Mouse (Mus musculus): ENCODE measurements around the gene Ttc38. TPM values are rescaled to one million over a fixed set of nuclear protein-coding genes. Genes with fewer than 3 reads are reported as not detected.
A peak's percentile ranks its signal among the peaks of the same experiment; 100 is the strongest.

Ttc38 gene
- total and polyA plus RNA-seq, 2 experiments from 2014 or later: 3.3 to 5.1 TPM

GRCm38 (mm10) chr15:85808434-85808833 lies 23.7 kb upstream of the Ttc38 start:
- H3K36me3 ChIP-seq (ENCODE audit: insufficient read depth): no peaks in the 10 kb centered on the region
- H3K4me1 ChIP-seq (ENCODE audit: insufficient read depth): peaks cover 7% of the 10 kb centered on the region; the same call in 1 of the 2 replicates
- WGBS: 32% methylated on average over 8 of the region's 8 CpGs
- TF ChIP-seq CTCF (IDR thresholded peaks at IDR 0.05; ENCODE audit: low read depth): no peak
- H3K4me3 ChIP-seq (ENCODE audit: low read depth, low read length): no peak overlapping the region
- DNase-seq: no peak
- H3K9me3 ChIP-seq (ENCODE audit: low read length): no peaks in the 10 kb centered on the region
- no peak overlapping the region for H3K9ac ChIP-seq
- ATAC-seq: no peak
- H3K4me2 ChIP-seq (ENCODE audit: low read depth): no peak overlapping the region
- H3K27ac ChIP-seq (ENCODE audit: low read depth, low read length): no peak overlapping the region
- H3K27me3 ChIP-seq (ENCODE audit: insufficient read depth, low read length): no peaks in the 10 kb centered on the region

- no peak for TF ChIP-seq CTCF (IDR thresholded peaks at IDR 0.05; ENCODE audit: low read depth)
- no peaks in the 10 kb centered on the region for H3K9me3 ChIP-seq (ENCODE audit: low read length)
- WGBS: 86% methylated on average over 12 of the region's 12 CpGs
- no peak overlapping the region for H3K4me2 ChIP-seq (ENCODE audit: low read depth)
- H3K4me3 ChIP-seq (ENCODE audit: low read depth, low read length): no peak overlapping the region
- no peaks in the 10 kb centered on the region for H3K27me3 ChIP-seq (ENCODE audit: insufficient read depth, low read length)
- ATAC-seq (no peak), DNase-seq (no peak)
- H3K4me1 ChIP-seq (ENCODE audit: insufficient read depth): peaks cover 7% of the 10 kb centered on the region; the same call in 1 of the 2 replicates
- H3K9ac ChIP-seq: no peak overlapping the region
- H3K27ac ChIP-seq (ENCODE audit: low read depth, low read length): no peak overlapping the region
- no peaks in the 10 kb centered on the region for H3K36me3 ChIP-seq (ENCODE audit: insufficient read depth)
Observed at GRCm38 (mm10) chr15:85809091-85809490, 23.0 kb upstream of the Ttc38 start.

- Histone ChIP-seq H3K27me3 (ENCODE audit: insufficient read depth, low read length) (no peaks in the 10 kb centered on the region), H3K4me1 (ENCODE audit: insufficient read depth) (peaks cover 7% of the 10 kb centered on the region; the same call in 1 of the 2 replicates), H3K4me2 (ENCODE audit: low read depth) (peak overlapping the region; percentile 75), H3K27ac (ENCODE audit: low read depth, low read length) (0 out of 2 replicates have a peak overlapping the region, but pooled peaks have one; percentile 96), H3K9me3 (ENCODE audit: low read length) (no peaks in the 10 kb centered on the region), H3K9ac (peak overlapping the region; percentile 88; the same call in 1 of the 2 replicates), H3K36me3 (ENCODE audit: insufficient read depth) (no peaks in the 10 kb centered on the region), H3K4me3 (ENCODE audit: low read depth, low read length) (peak overlapping the region; percentile 69; the same call in 1 of the 2 replicates)
- TF ChIP-seq CTCF (IDR thresholded peaks at IDR 0.05; ENCODE audit: low read depth): no peak
- 83% methylated on average over 5 of the region's 5 CpGs for WGBS
- DNase-seq (no peak), ATAC-seq (no peak)
Observed at GRCm38 (mm10) chr15:85810462-85810805, 21.7 kb upstream of the Ttc38 start.

- no peaks in the 10 kb centered on the region for H3K36me3 ChIP-seq (ENCODE audit: insufficient read depth)
- 0 out of 2 replicates have a peak, but pooled peaks have one; percentile 14 for TF ChIP-seq CTCF (IDR thresholded peaks at IDR 0.05; ENCODE audit: low read depth)
- peak overlapping the region; percentile 75 for H3K4me2 ChIP-seq (ENCODE audit: low read depth)
- peak; percentile 76 for ATAC-seq
- peak overlapping the region; percentile 69 for H3K4me3 ChIP-seq (ENCODE audit: low read depth, low read length)
- no peaks in the 10 kb centered on the region for H3K27me3 ChIP-seq (ENCODE audit: insufficient read depth, low read length)
- peak; percentile 84 for DNase-seq
- peak overlapping the region; percentile 96 for H3K27ac ChIP-seq (ENCODE audit: low read depth, low read length)
- H3K9ac ChIP-seq: peak overlapping the region; percentile 88
- WGBS: 6% methylated on average over 36 of the region's 36 CpGs
- H3K4me1 ChIP-seq (ENCODE audit: insufficient read depth): peaks cover 7% of the 10 kb centered on the region; the same call in 1 of the 2 replicates
- H3K9me3 ChIP-seq (ENCODE audit: low read length): no peaks in the 10 kb centered on the region
Observed at GRCm38 (mm10) chr15:85810806-85811521, 21.1 kb upstream of the Ttc38 start.

GRCm38 (mm10) chr15:85811535-85812277 lies 20.4 kb upstream of the Ttc38 start, which contains the start of gene Cdpf1:
Gene Cdpf1 (minus strand): TSS chr15:85811697.
- H3K4me3 ChIP-seq (ENCODE audit: low read depth, low read length): peak within 1 kb of the TSS; percentile 69
- H3K27ac ChIP-seq (ENCODE audit: low read depth, low read length): peak within 1 kb of the TSS; percentile 96
- ATAC-seq (peak; percentile 97), DNase-seq (peak; percentile 100)
- H3K4me2 ChIP-seq (ENCODE audit: low read depth): peak within 1 kb of the TSS; percentile 75
- H3K9ac ChIP-seq: peak within 1 kb of the TSS; percentile 88
- H3K4me1 ChIP-seq (ENCODE audit: insufficient read depth): peaks cover 7% of the 10 kb centered on the region; the same call in 1 of the 2 replicates
- H3K27me3 ChIP-seq (ENCODE audit: insufficient read depth, low read length): no peaks in the 10 kb centered on the region
- H3K36me3 ChIP-seq (ENCODE audit: insufficient read depth): no peaks in the 10 kb centered on the region
- TF ChIP-seq CTCF (IDR thresholded peaks at IDR 0.05; ENCODE audit: low read depth): peak; percentile 24
- no peaks in the 10 kb centered on the region for H3K9me3 ChIP-seq (ENCODE audit: low read length)
- 2% methylated on average over 36 of the region's 36 CpGs for WGBS

- H3K27me3 ChIP-seq (ENCODE audit: insufficient read depth, low read length): no peaks in the 10 kb centered on the region
- H3K36me3 ChIP-seq (ENCODE audit: insufficient read depth): no peaks in the 10 kb centered on the region
- H3K9me3 ChIP-seq (ENCODE audit: low read length): 0 out of 2 replicates have a peak, but pooled peaks cover 2% of the 10 kb centered on the region
- H3K4me3 ChIP-seq (ENCODE audit: low read depth, low read length): no peak overlapping the region
- no peak overlapping the region for H3K9ac ChIP-seq
- no peak overlapping the region for H3K27ac ChIP-seq (ENCODE audit: low read depth, low read length)
- WGBS: 68% methylated on average over 10 of the region's 10 CpGs
- ATAC-seq: no peak
- H3K4me2 ChIP-seq (ENCODE audit: low read depth): no peak overlapping the region
- peaks cover 7% of the 10 kb centered on the region; the same call in 1 of the 2 replicates for H3K4me1 ChIP-seq (ENCODE audit: insufficient read depth)
- TF ChIP-seq CTCF (IDR thresholded peaks at IDR 0.05; ENCODE audit: low read depth): no peak
- no peak for DNase-seq
Observed at GRCm38 (mm10) chr15:85813428-85813827, 18.7 kb upstream of the Ttc38 start.
